Mouse (Mus musculus): ENCODE results near the gene Dgkg. TPM values are rescaled to one million over a fixed set of nuclear protein-coding genes. Genes with fewer than 3 reads are reported as not detected.

Dgkg gene
- polyA plus RNA-seq, 1 experiment from 2014 or later, result 0.47 TPM

GRCm38 (mm10) chr16:22618424-22619056 lies 38.5 kb downstream of the Dgkg start:
- no peaks in the 10 kb centered on the region for H3K9me3 ChIP-seq (ENCODE audit: control insufficient read depth, low read length)
- no peak overlapping the region for H3K9ac ChIP-seq (ENCODE audit: low read length)
- DNase-seq (ENCODE audit: low spot score) (no peak), ATAC-seq (replicated peaks; ENCODE audit: low FRiP score) (no peak)
- no peak overlapping the region for H3K27ac ChIP-seq (ENCODE audit: low read depth, low read length)
- 84% methylated on average over 8 of the region's 8 CpGs for WGBS
- H3K36me3 ChIP-seq (ENCODE audit: control insufficient read depth, insufficient read depth, low read length), result no peaks in the 10 kb centered on the region
- no peak overlapping the region for H3K4me2 ChIP-seq (ENCODE audit: low read depth, low read length, severe bottlenecking)
- H3K27me3 ChIP-seq (ENCODE audit: control insufficient read depth, insufficient read depth, low read length), result no peaks in the 10 kb centered on the region
- H3K4me1 ChIP-seq (replicated peaks; ENCODE audit: control insufficient read depth, insufficient read depth, low read length), result no peaks in the 10 kb centered on the region
- H3K4me3 ChIP-seq (ENCODE audit: low read depth, low read length), result no peak overlapping the region

- Histone ChIP-seq H3K27me3 (ENCODE audit: control insufficient read depth, insufficient read depth, low read length) (no peaks in the 10 kb centered on the region), H3K4me3 (ENCODE audit: low read depth, low read length) (no peak overlapping the region), H3K9me3 (ENCODE audit: control insufficient read depth, low read length) (no peaks in the 10 kb centered on the region), H3K4me1 (replicated peaks; ENCODE audit: control insufficient read depth, insufficient read depth, low read length) (no peaks in the 10 kb centered on the region), H3K27ac (ENCODE audit: low read depth, low read length) (no peak overlapping the region), H3K36me3 (ENCODE audit: control insufficient read depth, insufficient read depth, low read length) (no peaks in the 10 kb centered on the region), H3K9ac (ENCODE audit: low read length) (no peak overlapping the region), H3K4me2 (ENCODE audit: low read depth, low read length, severe bottlenecking) (no peak overlapping the region)
- 89% methylated on average over 4 of the region's 4 CpGs for WGBS
- ATAC-seq (replicated peaks; ENCODE audit: low FRiP score), result no peak
- DNase-seq (ENCODE audit: low spot score), result no peak
These were observed 41.2 kb downstream of the Dgkg start for GRCm38 (mm10) chr16:22615805-22616204.

GRCm38 (mm10) chr16:22613186-22614073 lies 43.6 kb downstream of the Dgkg start:
- H3K27ac ChIP-seq (ENCODE audit: low read depth, low read length), result no peak overlapping the region
- H3K27me3 ChIP-seq (ENCODE audit: control insufficient read depth, insufficient read depth, low read length), result no peaks in the 10 kb centered on the region
- DNase-seq (ENCODE audit: low spot score) (no peak), ATAC-seq (replicated peaks; ENCODE audit: low FRiP score) (no peak)
- no peak overlapping the region for H3K9ac ChIP-seq (ENCODE audit: low read length)
- no peaks in the 10 kb centered on the region for H3K9me3 ChIP-seq (ENCODE audit: control insufficient read depth, low read length)
- WGBS, result 73% methylated on average over 9 of the region's 9 CpGs
- H3K4me3 ChIP-seq (ENCODE audit: low read depth, low read length), result no peak overlapping the region
- H3K4me2 ChIP-seq (ENCODE audit: low read depth, low read length, severe bottlenecking), result no peak overlapping the region
- no peaks in the 10 kb centered on the region for H3K4me1 ChIP-seq (replicated peaks; ENCODE audit: control insufficient read depth, insufficient read depth, low read length)
- no peaks in the 10 kb centered on the region for H3K36me3 ChIP-seq (ENCODE audit: control insufficient read depth, insufficient read depth, low read length)

- no peak overlapping the region for H3K27ac ChIP-seq (ENCODE audit: low read depth, low read length)
- no peak for DNase-seq (ENCODE audit: low spot score)
- no peak overlapping the region for H3K9ac ChIP-seq (ENCODE audit: low read length)
- H3K36me3 ChIP-seq (ENCODE audit: control insufficient read depth, insufficient read depth, low read length), result no peaks in the 10 kb centered on the region
- no peaks in the 10 kb centered on the region for H3K27me3 ChIP-seq (ENCODE audit: control insufficient read depth, insufficient read depth, low read length)
- H3K4me3 ChIP-seq (ENCODE audit: low read depth, low read length), result no peak overlapping the region
- 62% methylated on average over 6 of the region's 6 CpGs for WGBS
- H3K9me3 ChIP-seq (ENCODE audit: control insufficient read depth, low read length), result no peaks in the 10 kb centered on the region
- ATAC-seq (replicated peaks; ENCODE audit: low FRiP score), result no peak
- H3K4me1 ChIP-seq (replicated peaks; ENCODE audit: control insufficient read depth, insufficient read depth, low read length), result no peaks in the 10 kb centered on the region
- H3K4me2 ChIP-seq (ENCODE audit: low read depth, low read length, severe bottlenecking), result no peak overlapping the region
These were observed 49.0 kb downstream of the Dgkg start for GRCm38 (mm10) chr16:22608046-22608445.

- no peaks in the 10 kb centered on the region for H3K27me3 ChIP-seq (ENCODE audit: control insufficient read depth, insufficient read depth, low read length)
- H3K4me1 ChIP-seq (replicated peaks; ENCODE audit: control insufficient read depth, insufficient read depth, low read length), result no peaks in the 10 kb centered on the region
- 88% methylated on average over 4 of the region's 4 CpGs for WGBS
- DNase-seq (ENCODE audit: low spot score) (no peak), ATAC-seq (replicated peaks; ENCODE audit: low FRiP score) (no peak)
- H3K4me2 ChIP-seq (ENCODE audit: low read depth, low read length, severe bottlenecking), result no peak overlapping the region
- no peaks in the 10 kb centered on the region for H3K36me3 ChIP-seq (ENCODE audit: control insufficient read depth, insufficient read depth, low read length)
- H3K4me3 ChIP-seq (ENCODE audit: low read depth, low read length), result no peak overlapping the region
- no peak overlapping the region for H3K9ac ChIP-seq (ENCODE audit: low read length)
- H3K9me3 ChIP-seq (ENCODE audit: control insufficient read depth, low read length), result no peaks in the 10 kb centered on the region
- no peak overlapping the region for H3K27ac ChIP-seq (ENCODE audit: low read depth, low read length)
These were observed 50.0 kb downstream of the Dgkg start for GRCm38 (mm10) chr16:22606989-22607388.

GRCm38 (mm10) chr16:22602399-22602798 lies 54.6 kb downstream of the Dgkg start:
- Histone ChIP-seq H3K9ac (ENCODE audit: low read length) (no peak overlapping the region), H3K27ac (ENCODE audit: low read depth, low read length) (no peak overlapping the region), H3K36me3 (ENCODE audit: control insufficient read depth, insufficient read depth, low read length) (no peaks in the 10 kb centered on the region), H3K9me3 (ENCODE audit: control insufficient read depth, low read length) (no peaks in the 10 kb centered on the region), H3K4me2 (ENCODE audit: low read depth, low read length, severe bottlenecking) (no peak overlapping the region), H3K4me3 (ENCODE audit: low read depth, low read length) (no peak overlapping the region), H3K27me3 (ENCODE audit: control insufficient read depth, insufficient read depth, low read length) (no peaks in the 10 kb centered on the region), H3K4me1 (replicated peaks; ENCODE audit: control insufficient read depth, insufficient read depth, low read length) (no peaks in the 10 kb centered on the region)
- DNase-seq (ENCODE audit: low spot score) (no peak), ATAC-seq (replicated peaks; ENCODE audit: low FRiP score) (no peak)
- WGBS, result 88% methylated on average over 9 of the region's 9 CpGs

GRCm38 (mm10) chr16:22601756-22602155 lies 55.3 kb downstream of the Dgkg start:
- Histone ChIP-seq H3K4me1 (replicated peaks; ENCODE audit: control insufficient read depth, insufficient read depth, low read length) (no peaks in the 10 kb centered on the region), H3K36me3 (ENCODE audit: control insufficient read depth, insufficient read depth, low read length) (no peaks in the 10 kb centered on the region), H3K4me2 (ENCODE audit: low read depth, low read length, severe bottlenecking) (no peak overlapping the region), H3K27ac (ENCODE audit: low read depth, low read length) (no peak overlapping the region), H3K27me3 (ENCODE audit: control insufficient read depth, insufficient read depth, low read length) (no peaks in the 10 kb centered on the region), H3K9me3 (ENCODE audit: control insufficient read depth, low read length) (no peaks in the 10 kb centered on the region), H3K4me3 (ENCODE audit: low read depth, low read length) (no peak overlapping the region), H3K9ac (ENCODE audit: low read length) (no peak overlapping the region)
- no peak for DNase-seq (ENCODE audit: low spot score)
- ATAC-seq (replicated peaks; ENCODE audit: low FRiP score), result no peak
- 81% methylated on average over 3 of the region's 3 CpGs for WGBS

GRCm38 (mm10) chr16:22600108-22600699 lies 56.8 kb downstream of the Dgkg start:
- WGBS, result 95% methylated on average over 4 of the region's 4 CpGs
- Histone ChIP-seq H3K36me3 (ENCODE audit: control insufficient read depth, insufficient read depth, low read length) (no peaks in the 10 kb centered on the region), H3K9ac (ENCODE audit: low read length) (no peak overlapping the region), H3K9me3 (ENCODE audit: control insufficient read depth, low read length) (no peaks in the 10 kb centered on the region), H3K27ac (ENCODE audit: low read depth, low read length) (no peak overlapping the region), H3K4me1 (replicated peaks; ENCODE audit: control insufficient read depth, insufficient read depth, low read length) (no peaks in the 10 kb centered on the region), H3K4me2 (ENCODE audit: low read depth, low read length, severe bottlenecking) (no peak overlapping the region), H3K4me3 (ENCODE audit: low read depth, low read length) (no peak overlapping the region), H3K27me3 (ENCODE audit: control insufficient read depth, insufficient read depth, low read length) (no peaks in the 10 kb centered on the region)
- ATAC-seq (replicated peaks; ENCODE audit: low FRiP score) (no peak), DNase-seq (ENCODE audit: low spot score) (no peak)
